Mouse (Mus musculus): Measurements from ENCODE around the gene Igdcc3.

Gene Igdcc3

GRCm38 (mm10) chr9:65177912-65178311, 36.9 kb downstream of the Igdcc3 start:
- no peak for DNase-seq

DNA sequence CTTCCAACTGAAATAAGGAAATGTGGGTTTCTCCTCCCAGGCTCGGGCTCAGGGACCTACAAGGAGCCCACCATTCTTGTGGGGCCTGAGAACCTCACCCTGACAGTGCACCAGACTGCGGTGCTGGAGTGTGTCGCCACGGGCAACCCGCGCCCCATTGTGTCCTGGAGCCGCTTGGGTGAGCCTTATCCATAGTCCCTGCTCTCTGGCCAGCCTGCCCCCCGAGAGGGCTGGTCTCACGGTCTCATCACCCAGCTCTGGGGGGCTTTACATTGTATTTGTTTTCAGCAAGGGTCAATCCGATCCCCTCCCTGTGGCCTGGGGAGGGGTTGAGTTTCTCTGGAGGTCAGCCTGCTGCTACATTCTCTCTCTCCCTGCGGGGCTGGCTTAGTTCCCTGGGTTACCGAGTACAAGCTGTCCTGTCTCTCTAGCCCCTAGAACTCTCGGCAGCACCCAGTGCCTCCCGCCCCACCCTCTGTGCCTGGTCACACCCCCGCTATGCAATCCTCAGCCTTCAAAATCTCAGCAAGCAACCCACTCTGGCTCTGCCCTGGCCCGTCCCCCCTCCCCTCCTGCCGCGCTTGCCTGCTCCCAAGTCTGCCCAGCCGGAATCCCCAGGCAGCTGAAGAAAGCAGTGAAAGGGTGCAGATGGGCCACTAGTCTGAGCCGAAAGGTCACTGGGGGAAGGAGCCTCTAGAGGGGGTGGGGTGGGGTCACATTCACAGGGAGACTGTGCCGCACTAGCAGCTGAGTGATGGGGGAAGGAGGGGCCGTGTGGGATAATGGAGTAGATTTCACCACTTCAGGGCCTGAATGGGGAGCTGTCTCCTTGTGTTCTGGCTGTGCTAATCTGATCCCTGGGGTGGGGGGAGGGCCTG, 37.6 kb downstream of the Igdcc3 start:
- DNase-seq, result no peak

- DNase-seq, result no peak
Measured at GRCm38 (mm10) chr9:65179817-65180624, 39.0 kb downstream of the Igdcc3 start.

GRCm38 (mm10) chr9:65188599-65188998, 47.6 kb downstream of the Igdcc3 start:
- peak; percentile 82 for DNase-seq

GRCm38 (mm10) chr9:65190306-65190705, 49.3 kb downstream of the Igdcc3 start:
- DNase-seq, result no peak

DNA sequence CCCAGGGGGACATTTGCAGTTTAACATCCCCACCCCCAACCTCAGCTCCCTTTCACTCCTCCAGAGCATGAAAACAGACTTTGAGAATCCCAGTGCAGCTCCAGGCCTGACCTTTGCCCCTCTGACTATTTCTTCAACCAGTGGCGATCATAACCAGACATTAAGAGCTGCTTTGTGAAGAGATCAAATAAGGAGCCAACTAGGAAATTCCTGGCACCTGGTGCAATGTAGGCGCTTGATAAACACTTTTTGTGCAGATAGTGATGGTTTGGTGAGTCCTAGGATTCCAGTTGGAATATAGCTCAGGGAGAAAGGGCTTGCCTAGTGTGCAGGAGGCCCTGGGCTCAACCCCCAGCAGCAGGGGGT, 50.4 kb downstream of the Igdcc3 start:
- no peak for DNase-seq

- no peak for DNase-seq
Measured at GRCm38 (mm10) chr9:65191755-65192469, 50.9 kb downstream of the Igdcc3 start.

DNA sequence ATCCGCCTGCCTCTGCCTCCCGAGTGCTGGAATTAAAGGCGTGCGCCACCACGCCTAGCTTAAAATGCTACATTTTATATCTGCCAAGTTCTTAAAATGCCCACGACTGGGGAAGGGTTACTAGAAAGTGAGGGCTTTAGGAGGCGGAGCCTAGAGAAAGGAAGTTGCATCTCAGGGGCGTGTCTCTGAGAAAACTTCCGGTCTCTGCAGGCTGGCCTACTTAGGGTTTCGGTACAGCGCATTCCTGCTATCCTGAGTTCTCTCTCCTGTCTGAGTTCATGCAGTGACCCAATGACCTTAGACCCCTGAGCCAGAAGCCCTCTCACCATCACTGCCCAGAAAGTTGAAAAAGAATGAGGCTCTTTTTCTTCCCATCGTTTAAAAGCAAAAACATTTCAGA, 52.2 kb downstream of the Igdcc3 start:
- no peak for DNase-seq

DNA sequence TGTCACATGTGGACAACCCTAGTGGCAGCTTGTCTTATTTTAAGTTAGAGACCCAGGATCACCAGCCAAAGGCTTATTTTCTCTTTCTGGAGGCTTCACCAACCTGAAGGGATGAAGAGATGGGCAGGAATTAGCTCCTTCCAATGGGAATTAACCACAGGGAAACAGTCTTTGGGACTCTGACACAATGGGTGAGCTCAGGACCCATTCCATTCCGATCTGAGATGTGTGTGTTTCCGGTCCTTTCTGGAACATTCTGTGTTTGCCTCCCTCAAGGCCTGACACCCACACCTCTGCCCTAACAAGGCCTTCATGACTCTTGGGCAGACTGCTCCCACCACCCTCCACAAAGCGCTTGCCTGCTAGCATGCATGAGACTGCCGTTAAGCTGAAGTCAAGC, 54.1 kb downstream of the Igdcc3 start, which contains the start of gene Parp16:
Gene Parp16 (plus strand): TSS at position 301 of the 400 bp plus-strand sequence.
- DNase-seq, result no peak

DNA sequence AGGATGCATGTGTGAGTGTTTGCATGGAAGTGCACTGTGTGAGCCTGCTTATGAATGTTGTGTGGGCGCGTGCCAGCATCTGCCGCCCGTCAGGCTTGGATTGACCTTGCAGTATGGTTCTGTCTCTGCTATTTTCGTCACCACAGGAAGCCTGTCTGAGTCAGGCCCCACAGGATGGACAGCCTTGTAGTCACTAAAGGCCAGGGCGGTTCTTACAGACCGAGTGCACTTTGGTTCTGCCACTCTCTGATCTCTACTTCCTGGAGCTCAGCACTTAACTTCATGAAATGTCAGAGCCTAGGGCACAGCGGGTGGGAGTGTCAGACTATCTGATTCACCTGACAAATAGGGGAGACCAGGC, 54.6 kb downstream of the Igdcc3 start:
- peak; percentile 58 for DNase-seq

DNA sequence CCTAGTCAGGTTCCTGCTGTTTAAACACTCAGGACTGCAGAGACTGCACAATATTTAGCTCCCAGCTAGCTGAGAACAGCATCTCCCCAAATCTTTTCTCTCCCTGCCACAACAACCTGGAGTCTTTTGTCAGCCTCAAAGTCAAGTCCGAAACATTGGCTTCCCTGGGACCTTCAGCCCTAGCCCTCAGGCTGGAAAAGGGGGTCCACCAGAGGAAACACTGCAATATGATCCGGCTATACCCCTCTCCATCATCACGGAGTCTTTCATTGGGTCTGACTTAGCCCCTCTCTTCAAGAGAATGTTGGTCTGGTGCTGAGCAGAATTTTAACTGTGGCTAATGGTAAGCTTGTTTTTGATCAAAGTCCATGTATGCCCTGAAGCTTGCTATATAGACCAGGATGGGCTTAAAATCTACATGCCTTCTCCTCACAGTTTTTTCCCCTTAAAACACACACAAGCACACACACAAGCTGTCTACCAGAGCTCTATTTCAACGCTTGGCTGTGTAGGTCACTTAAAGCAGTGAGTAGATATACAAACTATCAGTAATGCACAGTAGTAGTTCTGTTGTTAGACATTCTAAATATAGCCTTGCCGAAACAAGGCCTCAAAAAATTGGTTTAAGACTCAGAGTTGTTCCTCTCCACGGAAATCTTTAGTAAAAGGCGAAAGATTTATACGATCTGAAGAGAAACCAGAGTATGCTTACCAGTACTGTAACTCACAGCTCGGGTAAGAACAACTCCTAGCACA, 55.2 kb downstream of the Igdcc3 start:
- no peak for DNase-seq

- peak; percentile 92 for DNase-seq
Measured at GRCm38 (mm10) chr9:65196738-65197569, 56.0 kb downstream of the Igdcc3 start.

DNA sequence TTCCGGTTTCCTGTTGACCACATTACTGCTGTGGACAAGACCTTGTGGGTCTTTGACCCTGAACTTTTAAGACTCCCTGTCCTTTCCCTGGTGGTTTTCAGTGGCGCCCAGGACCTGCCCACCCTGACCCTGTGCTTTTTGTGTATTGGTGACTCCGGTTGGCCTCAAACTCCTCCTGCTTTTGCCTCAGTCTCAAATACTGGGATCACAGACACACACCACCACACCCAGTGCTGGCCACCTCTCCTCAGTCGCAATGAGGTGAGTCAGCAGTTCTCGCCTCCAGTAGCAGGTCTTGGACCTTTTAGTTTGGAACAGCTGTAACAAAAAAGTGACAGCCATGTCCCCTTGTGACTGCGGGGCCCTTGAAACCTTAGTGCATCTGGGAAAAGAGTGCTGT, 56.8 kb downstream of the Igdcc3 start:
- no peak for DNase-seq

DNA sequence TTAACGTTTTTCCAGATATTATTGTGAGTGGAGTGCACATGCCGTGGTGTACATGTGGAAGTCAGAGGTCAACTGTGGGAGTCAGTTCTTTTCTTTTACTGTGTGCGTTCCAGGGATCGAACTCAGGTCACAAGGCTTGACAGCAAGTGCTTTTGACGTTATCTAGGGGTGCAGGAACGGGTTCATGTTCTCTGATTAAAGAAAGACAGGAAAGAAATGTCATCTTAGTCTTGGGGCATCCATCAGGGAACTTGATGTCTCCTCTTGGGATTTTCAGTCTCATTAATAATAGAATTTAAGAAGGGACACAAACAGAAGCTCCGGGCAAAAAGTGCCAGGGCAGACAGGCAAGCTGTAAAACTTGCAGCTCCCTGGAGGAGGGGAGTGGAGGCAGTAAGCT, 58.7 kb downstream of the Igdcc3 start:
- no peak for DNase-seq

DNA sequence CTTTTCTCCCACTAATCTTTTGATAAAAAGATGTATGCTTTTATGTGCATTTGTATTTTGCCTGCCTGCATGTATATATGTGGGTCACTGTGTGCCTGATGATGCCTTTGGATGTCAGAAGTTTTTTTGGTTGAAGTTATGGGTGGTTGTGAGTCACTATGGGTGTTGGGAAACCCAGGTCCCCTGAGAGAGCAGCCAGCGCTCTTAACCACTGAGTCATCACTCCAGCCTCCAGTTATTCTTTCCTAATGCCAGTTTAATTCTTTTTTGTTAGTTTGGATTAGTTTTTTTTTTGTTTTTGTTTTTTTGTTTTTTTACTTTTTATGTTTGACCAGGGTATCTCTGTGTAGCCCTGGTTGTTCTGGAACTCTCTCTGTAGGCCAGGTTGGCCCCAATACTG, 59.6 kb downstream of the Igdcc3 start:
- no peak for DNase-seq

GRCm38 (mm10) chr9:65201021-65201380, 60.0 kb downstream of the Igdcc3 start:
- DNase-seq, result no peak

DNA sequence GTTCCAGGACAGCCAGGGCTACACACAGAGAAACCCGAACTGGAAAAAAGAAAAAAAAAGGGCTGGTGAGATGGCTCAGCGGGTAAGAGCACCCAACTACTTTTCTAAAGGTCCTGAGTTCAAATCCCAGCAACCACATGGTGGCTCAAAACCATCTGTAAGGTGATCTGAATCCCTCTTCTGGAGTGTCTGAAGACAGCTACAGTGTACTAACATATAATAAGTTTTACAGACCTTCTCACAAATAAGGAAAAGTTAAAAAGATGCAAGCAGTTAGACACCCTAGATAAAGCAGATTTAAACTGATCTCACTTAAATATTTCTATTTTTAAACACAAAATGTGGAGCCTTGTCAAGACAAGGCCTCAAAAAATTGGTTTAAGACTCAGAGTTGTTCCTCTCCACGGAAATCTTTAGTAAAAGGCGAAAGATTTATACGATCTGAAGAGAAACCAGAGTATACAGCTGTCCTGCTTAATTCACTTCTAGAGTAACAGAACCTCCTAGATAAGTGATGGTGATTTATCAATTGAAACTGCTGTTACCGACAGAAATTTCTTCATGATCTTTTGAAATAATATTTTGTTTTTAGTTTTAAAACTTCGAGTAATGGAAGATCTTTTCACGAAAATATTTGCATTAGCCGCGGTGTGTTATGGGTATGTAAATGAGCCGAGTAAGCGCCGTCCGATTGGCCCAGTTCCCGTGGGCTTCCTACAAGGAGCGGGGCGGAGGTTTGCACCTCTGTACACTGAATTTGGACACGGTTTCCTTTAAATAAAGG, 60.6 kb downstream of the Igdcc3 start:
- peak; percentile 78 for DNase-seq

GRCm38 (mm10) chr9:65202165-65202754, 61.3 kb downstream of the Igdcc3 start:
- DNase-seq, result no peak

GRCm38 (mm10) chr9:65205049-65205815, 64.2 kb downstream of the Igdcc3 start:
- no peak for DNase-seq
